Mouse (Mus musculus): ENCODE measurements around the gene Pcsk1.

Gene Pcsk1

GRCm38 (mm10) chr13:75089721-75090410 lies at the start of gene Pcsk1:
Gene Pcsk1, plus strand, starts transcription at chr13:75089826.
- no peak for DNase-seq (ENCODE audit: low read depth)

GRCm38 (mm10) chr13:75058818-75059217 lies 30.8 kb upstream of the Pcsk1 start:
- no peak for DNase-seq (ENCODE audit: low read depth)

GRCm38 (mm10) chr13:75063947-75064346 lies 25.7 kb upstream of the Pcsk1 start:
- no peak for DNase-seq (ENCODE audit: low read depth)

- no peak for DNase-seq (ENCODE audit: low read depth)
Observed at GRCm38 (mm10) chr13:75088597-75088996, 1.0 kb upstream of the Pcsk1 start.

GRCm38 (mm10) chr13:75090411-75090779 lies 769 bp downstream of the Pcsk1 start:
- no peak for DNase-seq (ENCODE audit: low read depth)

- DNase-seq (ENCODE audit: low read depth), result no peak
Observed at GRCm38 (mm10) chr13:75091071-75091470, 1.4 kb downstream of the Pcsk1 start.

GRCm38 (mm10) chr13:75095487-75095886 lies 5.9 kb downstream of the Pcsk1 start:
- DNase-seq (ENCODE audit: low read depth), result no peak

- no peak for DNase-seq (ENCODE audit: low read depth)
Observed at GRCm38 (mm10) chr13:75113114-75113513, 23.5 kb downstream of the Pcsk1 start.

GRCm38 (mm10) chr13:75114007-75114424 lies 24.4 kb downstream of the Pcsk1 start:
- DNase-seq (ENCODE audit: low read depth), result no peak

GRCm38 (mm10) chr13:75114838-75115237 lies 25.2 kb downstream of the Pcsk1 start:
- no peak for DNase-seq (ENCODE audit: low read depth)

GRCm38 (mm10) chr13:75135833-75136232 lies 46.2 kb downstream of the Pcsk1 start:
- DNase-seq (ENCODE audit: low read depth), result no peak

GRCm38 (mm10) chr13:75160661-75161060 lies 71.0 kb downstream of the Pcsk1 start:
- DNase-seq (ENCODE audit: low read depth), result no peak

GRCm38 (mm10) chr13:75163408-75163807 lies 73.8 kb downstream of the Pcsk1 start:
- DNase-seq (ENCODE audit: low read depth), result no peak
